Mouse (Mus musculus): Measurements from ENCODE around the gene Ppp1r9b.
"Not testable (repeated sequence)": the region's sequence is repeated elsewhere in the genome, so short reads cannot be mapped to it uniquely, and the experiment has no call there.

Ppp1r9b gene

DNA sequence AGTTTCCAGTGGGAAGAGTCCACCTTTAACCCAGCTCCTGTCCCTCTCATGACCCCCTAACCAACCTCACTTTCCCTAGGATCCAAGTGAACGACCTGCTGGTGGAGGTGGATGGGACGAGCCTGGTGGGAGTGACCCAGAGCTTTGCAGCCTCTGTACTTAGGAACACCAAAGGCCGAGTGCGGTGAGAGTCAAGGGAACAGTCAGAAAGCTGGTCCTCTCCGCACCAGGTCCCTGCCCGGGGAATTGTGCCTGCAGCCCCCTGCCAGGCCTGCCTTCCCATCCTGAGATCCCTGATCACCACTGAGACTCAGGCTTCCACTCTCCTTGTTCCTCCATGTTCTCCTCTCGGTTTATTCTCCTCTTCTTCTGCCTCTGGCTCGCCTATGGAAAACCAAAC is 9.3 kb downstream of the Ppp1r9b start:
- DNase-seq, result no peak

DNA sequence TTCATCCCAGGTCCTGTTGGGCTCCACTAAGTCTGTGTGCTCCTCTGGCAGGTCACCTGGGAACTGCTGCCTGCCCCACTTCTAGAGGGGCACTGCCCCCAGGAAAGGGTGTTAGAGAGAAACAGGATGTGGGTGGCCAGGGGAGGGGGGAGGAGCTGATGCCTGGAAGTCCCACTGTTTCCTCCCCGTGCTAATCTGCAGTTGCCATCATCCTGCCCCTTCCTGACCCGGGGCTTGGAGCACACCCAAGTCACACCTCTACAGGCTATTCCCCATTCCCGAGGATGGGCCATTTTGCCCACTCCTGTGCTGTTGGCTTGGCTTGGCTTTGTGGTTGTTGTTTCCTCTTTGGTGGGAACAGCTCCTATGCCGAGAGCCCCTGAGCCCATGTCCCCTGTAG is 9.7 kb downstream of the Ppp1r9b start:
- no peak for DNase-seq

DNA sequence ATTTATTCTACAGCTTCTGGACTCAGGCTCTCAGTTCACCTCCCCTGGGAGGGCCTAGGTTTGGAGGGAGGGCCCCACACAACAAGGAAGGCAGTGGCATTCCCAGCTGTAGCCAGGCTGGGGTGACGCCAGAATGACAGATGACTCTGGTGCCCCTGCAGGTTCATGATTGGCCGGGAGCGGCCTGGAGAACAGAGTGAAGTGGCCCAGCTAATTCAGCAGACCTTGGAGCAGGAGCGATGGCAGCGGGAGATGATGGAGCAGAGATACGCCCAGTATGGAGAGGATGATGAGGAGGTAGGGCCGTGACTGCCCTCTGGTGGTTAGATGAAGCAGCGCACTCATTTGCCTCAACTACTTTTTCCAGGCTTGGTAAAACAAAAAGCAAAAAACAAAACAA is 10.2 kb downstream of the Ppp1r9b start:
- DNase-seq, result peak; percentile 63

DNA sequence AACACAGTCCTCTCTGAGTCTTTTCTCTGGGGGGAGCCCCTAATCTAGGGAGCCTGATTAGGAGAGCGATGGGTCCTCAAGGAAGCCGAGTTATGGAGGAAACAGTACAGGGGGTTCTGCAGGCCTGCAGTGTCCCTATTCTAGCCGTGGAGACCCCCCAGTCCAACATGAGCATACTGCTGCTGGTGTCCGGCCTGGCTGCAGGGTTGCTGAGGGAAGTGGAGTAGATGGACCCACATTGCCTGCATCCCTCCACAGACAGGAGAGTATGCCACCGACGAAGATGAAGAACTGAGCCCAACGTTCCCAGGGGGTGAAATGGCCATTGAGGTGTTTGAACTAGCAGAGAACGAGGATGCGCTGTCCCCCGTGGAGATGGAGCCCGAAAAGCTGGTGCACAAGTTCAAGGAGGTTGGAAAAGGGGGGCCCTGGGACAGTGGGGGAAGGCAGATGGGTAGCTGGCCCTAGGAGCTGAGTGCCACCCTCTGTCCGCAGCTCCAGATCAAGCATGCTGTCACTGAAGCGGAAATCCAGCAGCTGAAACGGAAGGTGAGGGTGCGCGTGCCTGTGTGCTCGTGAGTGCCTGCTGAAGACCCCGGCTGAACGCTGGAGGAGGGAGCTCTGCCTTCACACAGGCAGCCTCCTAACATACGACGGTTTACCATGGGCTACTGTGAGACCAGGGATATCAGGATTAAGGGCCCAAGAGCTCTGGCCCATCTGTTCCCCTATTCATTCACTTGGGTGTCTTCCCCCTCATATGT is 10.9 kb downstream of the Ppp1r9b start:
- DNase-seq, result no peak

DNA sequence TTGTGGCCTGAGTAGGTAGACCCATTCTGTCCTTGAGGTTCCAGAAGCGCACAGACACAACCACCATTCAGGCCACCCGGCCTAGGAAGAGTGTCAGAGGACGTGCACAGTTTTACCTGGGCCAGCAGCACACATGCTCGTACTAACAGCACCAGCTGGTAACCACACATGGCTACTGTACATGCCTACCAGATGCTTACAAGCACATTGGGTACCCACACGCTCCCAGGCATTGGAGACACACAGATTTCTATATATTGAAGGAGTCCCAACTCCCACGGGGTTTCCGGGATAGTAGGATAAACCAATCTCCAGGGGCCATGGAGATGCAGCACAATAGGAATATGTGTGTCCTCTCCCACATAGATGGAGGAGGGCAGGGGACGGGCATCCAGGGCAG is 11.9 kb downstream of the Ppp1r9b start:
- no peak for DNase-seq

DNA sequence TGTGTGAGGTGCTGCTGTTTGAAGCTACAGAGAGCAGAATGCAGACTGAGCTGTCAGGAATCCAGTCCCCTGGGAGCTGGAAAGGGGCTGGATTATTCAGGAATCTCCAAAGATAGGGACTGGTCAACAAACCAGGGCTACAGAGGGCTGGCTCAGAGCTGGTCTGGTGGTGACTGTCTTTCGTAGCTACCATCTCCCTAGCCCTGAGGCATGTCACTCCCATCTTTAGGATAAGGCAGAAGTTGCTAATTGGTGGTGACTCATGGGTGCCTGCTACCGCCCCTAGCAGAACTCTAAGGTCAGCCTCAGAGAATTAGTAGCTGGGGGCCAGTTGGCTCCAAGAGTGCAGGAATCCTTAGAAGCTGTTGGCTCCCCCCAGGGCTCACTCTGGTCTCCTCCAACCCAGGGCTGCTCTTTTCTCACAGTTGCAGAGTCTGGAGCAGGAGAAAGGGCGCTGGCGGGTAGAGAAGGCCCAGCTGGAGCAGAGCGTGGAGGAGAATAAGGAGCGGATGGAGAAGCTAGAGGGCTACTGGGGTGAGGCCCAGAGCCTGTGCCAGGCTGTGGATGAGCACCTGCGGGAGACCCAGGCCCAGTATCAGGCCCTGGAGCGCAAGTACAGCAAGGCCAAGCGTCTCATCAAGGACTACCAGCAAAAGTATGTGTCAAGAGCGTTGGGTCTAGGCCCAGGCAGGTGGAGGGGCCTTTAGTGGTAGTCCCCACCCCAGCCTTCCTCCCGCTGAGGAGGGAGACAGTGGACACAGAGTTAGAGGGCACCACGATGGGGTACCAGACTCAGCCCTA is 13.5 kb downstream of the Ppp1r9b start:
- no peak for DNase-seq

DNA sequence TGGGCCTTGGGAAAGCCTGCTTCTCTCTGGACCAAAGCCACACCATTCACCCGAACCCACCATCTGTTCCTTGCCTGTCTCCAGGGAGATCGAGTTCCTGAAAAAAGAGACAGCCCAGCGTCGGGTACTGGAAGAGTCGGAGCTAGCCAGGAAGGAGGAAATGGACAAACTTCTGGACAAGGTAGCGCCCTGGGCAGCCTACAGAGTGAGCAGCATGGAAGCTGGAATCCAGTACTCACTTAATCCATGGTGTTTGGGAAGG is 14.0 kb downstream of the Ppp1r9b start:
- no peak for DNase-seq

DNA sequence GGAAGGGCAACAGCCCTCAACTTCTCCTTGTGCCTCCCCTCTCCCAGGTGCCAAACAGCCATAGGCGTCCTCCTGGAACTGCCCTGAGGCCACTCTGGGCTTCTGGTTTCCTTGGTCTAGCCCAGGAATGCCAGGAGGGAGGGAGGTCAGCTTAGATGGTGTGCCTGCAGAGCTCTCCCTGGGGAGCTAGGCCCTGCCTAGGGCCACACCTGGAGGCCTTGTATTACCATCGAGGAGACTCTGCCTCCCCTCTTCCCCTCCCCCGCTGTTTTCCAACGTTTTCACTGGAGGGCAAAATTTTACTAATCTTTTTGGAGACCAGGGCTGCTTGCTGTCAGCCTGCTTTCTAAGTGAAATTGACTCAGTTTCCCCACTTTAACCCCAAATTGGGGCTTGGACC is 15.2 kb downstream of the Ppp1r9b start:
- no peak for DNase-seq

DNA sequence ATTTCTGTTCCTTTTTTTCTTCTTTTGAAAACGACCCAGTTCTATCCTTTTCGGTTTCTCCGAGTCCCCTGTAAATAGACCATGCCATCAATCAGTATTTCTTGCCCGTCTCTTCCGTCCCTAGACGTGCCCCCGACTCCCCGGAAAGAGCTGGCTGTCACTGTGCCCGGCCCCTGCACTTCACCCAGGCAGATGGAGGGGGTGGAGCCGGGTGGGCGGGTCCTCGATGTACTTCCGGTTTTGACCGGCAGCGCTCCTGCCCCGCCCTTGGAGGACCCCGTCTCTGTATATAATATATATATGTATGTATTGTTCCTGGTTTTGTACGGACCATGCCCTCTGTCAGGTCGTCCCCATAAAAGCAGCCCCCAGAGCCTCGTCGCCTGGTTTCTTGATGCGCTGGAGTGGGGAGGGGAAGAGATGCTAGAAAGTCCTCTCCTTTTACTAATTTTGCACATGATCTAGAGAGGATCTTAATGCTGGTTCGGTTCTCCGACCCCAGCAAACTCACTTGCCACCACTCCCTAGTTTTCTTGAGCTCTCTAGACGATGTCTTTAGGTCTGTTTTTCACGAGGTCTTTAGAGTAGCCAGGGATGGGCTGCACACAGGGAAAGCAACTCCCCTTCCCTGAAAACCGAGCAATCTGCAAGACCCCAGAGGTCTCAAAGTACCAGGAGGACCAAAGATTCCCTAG is 15.8 kb downstream of the Ppp1r9b start:
- DNase-seq, result peak; percentile 83

DNA sequence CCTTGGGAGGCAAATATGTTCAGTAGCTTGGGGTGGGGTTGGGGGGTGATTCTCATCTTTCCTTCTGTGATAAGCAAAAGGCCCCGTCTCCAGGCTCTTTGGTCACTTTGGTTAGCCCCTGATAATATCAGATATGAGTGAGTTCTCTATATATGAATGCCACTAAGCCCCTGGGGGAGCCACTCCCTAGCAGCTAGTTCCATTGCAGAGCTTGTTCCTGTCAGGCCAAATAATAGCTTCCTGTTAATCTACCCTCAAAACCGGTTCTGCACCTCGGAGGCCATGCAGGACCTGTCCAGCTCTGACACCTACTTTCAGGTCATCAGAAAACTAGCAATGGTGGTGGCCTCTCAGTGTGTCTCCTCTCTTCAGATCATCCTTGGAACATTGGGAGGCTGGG is 16.6 kb downstream of the Ppp1r9b start:
- no peak for DNase-seq

DNA sequence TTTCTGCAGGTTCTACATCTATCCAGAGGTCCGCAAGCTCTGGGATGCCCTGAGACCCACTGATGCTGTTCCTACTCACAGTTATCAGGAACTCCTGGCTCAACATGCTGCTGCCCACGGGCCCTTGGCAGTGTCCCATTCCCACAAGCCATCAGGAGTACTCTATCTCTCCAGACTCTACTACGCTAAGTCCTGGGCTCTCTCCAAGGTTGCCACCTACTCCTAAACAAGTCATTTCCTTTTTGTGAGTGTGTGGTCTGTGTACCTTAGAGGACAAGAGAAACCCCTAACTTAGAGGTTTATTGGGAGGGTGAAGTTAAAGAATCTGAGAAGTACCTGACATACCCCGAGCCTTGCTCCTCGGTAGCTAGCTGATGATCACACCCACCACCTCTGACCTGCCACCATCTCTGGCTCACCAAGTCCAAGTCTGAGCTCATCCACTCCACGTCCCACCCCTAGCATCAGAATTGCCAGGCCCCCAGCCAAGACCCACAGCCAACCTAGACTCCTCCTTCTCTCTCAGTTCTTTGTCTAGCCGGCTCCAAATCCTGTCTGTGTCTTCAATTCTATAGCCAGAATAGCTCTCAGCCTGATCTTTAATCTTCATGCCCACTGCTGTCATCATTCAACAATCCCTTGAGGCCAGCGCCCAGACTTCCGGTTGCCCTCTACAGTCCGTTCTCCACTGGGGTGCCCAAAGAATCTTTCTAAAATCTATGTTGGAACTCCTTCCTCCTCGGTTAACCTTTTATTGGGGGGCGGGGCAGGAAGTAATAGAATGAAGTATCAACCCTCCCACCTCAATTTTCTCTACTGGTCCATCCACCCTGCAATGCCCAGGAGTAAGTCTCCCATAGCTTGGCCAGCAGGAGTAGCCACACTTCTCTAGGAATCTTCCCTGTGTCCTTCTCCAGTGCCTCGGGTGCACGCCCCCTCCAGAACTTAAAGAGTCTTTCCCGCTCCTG is 18.1 kb downstream of the Ppp1r9b start:
- DNase-seq, result no peak

DNA sequence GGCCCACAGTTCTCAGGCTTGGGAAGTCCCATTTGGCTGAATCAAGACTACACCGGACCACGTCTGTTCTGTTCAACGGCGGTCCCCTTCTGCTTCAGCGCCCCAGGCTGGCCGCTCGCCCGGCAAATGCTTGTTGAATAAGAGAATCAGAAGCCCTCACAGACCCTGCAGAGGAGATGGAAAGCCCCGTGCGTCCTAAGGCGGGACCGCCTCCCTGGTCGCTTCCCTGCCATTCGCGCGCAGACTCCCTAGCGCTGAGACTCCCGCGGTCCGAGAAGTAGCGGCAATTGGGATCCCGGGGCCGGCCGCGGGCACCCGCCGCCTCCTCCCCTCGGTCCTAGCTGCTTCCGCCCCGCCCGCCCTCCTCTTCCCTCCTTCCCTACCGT is 18.8 kb downstream of the Ppp1r9b start, which contains the start of gene Samd14:
Gene Samd14, plus strand, starts transcription at position 251 of the 386 bp plus-strand sequence.
- DNase-seq, result peak; percentile 85

DNA sequence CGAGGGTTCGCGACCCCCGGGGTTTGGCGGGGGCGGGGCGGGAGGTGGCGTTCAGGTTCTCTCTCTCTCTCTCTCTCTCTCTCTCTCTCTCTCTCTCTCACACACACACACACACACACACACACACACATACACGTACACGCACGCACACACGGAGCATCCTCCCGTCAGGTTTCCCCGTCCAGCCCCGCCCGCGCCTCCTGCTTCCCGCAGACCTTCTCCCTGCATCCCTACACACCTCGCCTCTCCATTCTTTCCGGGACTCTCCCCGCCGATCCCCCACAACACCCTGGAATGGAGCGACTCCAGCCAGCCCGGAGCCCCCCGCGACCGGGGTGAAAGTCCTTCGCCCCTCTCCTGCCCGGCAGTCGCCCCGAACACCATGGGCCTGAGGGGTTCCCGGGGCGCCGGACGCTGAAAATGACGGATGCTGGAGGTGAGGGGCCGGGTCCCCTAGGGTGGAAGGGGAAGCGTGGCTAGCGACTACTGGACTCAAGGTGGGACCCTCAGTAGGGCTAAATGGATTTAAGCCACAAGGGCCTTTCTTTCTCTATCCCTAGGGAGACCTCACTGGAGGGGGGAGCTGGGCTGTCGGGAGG is 19.4 kb downstream of the Ppp1r9b start:
- peak; percentile 73 for DNase-seq

DNA sequence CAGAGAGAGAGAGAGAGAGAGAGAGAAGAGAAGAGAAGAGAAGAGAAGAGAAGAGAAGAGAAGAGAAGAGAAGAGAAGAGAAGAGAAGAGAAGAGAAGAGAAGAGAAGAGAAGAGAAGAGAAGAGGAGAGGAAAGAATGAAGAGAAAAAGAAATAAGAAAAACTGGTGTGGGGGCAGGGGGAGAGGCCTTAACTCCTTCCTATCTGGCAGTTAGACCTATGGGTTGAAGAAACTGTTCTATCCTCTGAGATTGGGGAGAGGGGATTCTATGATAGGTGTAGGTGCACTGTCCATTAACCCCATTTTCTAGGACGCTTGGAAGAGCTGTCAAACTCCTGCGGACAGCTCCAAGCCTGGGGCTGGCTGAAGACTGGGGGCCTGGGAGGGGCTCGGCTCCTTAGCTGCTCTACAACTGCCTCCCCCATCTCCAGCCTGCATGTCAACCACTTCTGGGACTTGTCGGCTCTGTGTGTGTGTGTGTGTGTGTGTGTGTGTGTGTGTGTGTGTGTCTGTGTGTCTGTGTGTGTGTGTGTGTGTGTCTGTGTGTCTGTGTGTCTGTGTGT is 20.1 kb downstream of the Ppp1r9b start:
- DNase-seq, result not testable (repeated sequence)

DNA sequence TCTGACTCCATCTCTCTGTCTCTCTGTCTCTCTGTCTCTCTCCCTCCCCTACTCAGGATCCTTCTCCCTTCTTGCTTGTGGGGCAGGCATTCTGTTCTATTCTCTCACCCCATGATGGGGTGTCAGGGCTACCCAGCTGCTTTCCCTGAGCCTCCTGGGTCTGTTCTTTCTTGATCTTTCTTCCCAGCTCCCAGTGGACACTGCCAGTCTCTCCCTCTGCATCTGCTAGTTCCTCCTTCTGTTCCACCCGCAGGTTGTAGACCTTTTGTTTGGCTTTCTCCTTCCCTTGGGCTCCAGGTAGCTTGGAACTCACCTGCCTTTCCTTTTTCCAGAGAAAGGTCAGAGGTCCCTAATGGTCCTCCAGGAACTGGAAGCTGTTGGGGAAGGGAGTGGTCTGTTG is 20.6 kb downstream of the Ppp1r9b start:
- no peak for DNase-seq

DNA sequence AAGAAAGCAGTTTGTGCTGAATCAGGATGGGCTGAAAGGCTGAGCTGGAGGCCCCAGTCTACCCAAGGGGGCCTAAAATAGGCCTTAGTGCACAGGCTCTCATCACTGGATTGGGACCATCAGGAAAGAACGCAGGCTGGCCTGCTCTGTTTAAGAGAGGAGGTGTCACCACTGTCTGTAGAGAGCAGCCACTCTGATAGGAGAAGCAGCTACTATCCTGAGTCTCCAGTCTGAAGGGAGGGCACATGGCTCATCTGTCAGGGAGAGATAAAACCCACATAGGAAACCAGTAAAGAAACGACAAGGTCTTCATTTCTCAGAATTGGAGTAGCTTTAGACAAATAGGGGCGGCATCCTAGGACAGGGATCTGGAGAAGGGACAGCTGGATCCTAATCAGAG is 21.2 kb downstream of the Ppp1r9b start:
- no peak for DNase-seq

DNA sequence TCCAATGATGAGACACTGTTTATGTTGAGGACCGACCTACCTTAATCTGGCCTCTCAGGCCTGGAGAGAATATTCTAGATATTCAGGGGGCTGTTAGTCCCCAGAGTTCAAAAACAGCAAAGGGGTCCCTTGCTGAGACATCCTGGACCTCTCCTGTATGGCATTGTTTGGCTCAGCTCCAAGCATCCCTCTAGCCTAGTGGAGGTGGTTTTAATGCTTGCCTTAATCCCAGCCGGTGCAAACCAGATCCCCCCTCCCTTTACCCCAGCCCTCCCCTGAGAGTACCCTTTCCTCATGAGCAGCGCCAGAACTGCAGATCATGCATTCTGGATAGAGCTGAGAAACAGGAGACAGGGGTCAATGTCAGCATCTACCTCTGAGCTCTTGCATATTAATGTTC is 21.7 kb downstream of the Ppp1r9b start:
- DNase-seq, result no peak

DNA sequence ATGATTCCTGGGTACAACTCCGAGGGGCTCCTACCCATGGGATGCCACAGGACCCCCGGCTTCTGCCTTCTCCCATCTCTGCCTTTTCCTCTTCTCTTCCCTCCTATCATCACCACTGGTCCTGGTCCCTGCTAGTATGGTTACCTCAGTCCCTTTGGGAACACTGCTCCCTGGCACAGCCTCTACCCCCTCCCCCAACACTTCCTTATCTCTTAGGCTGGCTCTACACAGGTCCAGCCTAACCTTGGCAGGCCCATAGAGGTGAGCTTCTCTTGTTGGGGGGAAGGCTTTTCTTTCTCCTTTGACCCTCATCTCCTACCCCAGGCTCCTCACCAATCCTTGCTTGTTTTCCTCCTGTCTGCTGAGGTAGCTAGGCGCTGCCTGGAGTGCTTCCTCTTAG is 24.6 kb downstream of the Ppp1r9b start:
- no peak for DNase-seq

DNA sequence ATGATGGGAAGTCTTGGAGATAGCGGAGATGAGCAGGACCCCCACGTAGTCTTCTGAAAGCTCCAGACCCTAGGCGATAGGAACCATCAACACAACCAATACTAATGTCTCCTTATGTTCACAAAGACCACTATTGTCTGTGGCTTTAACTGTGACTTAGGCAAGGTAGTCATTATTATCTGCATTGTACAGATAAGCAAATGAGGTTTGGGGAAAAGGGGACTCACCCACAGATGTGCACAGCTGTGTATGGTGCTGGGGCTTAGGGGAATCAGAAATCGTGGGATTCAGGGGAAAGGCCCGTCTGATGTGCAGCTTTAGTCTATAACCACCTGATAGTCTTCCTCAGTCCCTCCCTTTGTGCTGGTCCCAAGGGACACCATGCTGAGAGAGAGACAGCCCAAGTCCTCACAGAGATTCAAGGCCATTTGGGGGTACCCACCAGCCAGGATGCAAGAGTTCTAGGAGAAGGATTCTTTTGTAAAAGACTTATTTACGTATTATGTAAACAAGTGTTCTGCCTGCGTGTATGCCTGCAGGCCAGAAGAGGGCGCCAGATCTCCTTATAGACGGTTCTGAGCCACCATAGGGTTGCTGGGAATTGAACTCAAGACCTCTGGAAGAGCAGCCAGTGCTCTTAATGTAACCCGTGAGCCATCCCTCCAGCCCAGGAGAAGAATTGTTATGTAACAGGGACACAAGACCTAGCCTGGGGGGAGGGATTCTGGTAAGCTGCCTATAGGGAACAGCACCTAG is 31.6 kb downstream of the Ppp1r9b start:
- DNase-seq, result no peak

DNA sequence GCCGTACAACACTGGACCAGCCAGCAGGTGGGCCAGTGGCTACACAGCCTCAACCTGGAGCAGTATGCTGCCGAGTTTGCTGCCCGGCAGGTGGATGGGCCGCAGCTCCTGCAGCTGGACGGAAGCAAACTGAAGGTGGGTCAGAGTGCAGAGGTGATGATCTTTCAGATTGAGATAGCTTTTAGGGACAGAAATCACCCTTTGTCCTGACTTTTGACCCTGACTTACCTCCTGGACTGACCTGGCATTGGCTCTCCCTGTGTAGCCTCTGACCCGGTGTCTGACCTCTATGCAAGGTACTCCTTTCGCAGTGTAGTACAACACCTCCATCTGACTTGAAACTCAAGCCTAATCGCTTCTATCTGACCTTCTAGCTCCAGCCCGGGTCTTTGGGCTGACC is 32.6 kb downstream of the Ppp1r9b start:
- DNase-seq, result no peak

DNA sequence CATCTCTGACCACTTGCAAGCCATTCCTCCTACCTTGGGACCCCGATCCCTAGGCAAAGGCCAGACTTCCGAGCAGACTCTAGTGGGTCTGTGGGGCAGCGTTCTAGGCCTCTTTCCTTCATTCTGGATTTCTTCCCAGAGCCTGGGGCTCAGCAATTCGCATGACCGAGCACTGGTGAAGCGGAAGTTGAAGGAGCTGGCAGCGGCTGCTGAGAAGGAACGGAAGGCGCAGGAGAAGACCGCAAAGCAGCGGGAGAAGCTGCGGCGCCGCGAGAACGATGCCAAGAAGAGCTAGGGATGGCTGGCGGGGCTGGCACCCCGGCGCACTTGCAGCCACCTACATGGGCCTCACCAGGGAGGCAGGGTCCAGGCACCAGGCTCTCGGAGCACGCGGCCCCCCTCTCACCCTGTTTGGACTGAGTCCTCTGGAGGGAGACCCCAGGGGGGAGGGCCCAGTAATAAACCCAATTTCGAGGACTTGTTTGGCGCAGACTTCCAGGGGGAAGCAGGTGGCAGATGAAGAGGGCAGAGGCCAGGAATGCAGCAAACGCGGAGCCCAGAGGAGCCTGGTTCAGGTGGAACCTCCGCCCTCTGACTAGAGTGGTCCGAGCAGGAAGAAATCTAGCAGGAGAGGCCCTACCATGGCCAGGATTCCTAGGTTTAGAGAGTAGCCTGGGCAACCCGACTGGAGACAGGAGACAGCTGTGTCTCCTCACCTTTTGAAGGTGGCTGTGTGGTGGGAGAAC is 33.8 kb downstream of the Ppp1r9b start:
- no peak for DNase-seq

All from right cerebral cortex, postnatal 4 days (tissue).